Mouse (Mus musculus) olfactory bulb, adult 2 months (tissue): Measurements from ENCODE around the gene Sall1.

Experiments
- CTCF ChIP-seq: fragments of 200-500 bp; IDR thresholded peaks from 2 replicates; pipeline ENCODE4 v1.5.1; 2012; ENCODE audit warnings: low read depth, mild to moderate bottlenecking, low read length, moderate library complexity; ENCODE audit not compliant: insufficient read depth
- POLR2A ChIP-seq: fragments of 200-500 bp; IDR thresholded peaks from 2 replicates; pipeline ENCODE4 v1.6.1; 2012; ENCODE audit warnings: mild to moderate bottlenecking, low read depth, low read length, moderate library complexity; ENCODE audit not compliant: insufficient read depth

DNA sequence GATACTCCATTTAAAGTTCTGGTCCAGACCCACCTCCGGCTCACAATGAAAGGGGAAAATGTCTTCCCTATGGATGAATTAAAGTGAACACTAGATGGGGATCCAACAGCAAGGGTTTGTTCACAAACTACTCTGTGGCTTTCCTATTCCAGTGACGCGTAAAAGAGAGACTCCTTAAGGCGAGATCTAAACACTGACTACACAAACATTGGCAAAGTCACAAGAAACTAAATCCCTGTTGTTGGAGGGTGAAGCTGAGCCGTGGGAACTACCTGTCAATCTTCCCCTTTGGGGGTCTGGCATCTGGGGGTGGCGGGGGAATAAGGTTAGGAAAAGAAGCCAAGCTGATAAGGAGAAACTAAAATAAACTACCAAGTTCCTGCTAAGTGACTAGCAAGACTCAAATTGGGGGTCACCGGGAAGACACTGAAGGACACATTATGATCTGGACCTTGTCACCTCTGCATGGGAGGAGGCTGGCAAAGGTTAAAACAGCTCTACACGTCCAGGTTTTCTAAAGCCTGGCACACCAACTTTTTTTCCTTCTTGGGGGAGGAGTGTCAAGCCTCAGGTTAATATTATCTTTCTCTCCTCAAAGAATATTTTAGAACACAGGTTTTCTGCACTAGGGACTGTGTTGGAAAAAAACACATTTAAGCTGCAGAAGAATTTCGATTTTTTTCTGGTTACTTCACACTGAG lies 6.3 kb downstream of the Sall1 start:
- TF ChIP-seq CTCF = no peak
- TF ChIP-seq POLR2A = no peak
